Mouse (Mus musculus): ENCODE results near the gene Rimkla.

The Rimkla gene

GRCm38 (mm10) chr4:119465841-119466240 lies 26.6 kb downstream of the Rimkla start:
- DNase-seq, result no peak

- DNase-seq, result no peak
These were observed 28.5 kb downstream of the Rimkla start for GRCm38 (mm10) chr4:119463756-119464419.

GRCm38 (mm10) chr4:119462858-119463755 lies 29.3 kb downstream of the Rimkla start:
- peak; percentile 45 for DNase-seq

GRCm38 (mm10) chr4:119462457-119462856 lies 30.0 kb downstream of the Rimkla start:
- no peak for DNase-seq

GRCm38 (mm10) chr4:119460728-119461141 lies 31.7 kb downstream of the Rimkla start:
- peak; percentile 74 for DNase-seq

- peak; percentile 47 for DNase-seq
These were observed 32.1 kb downstream of the Rimkla start for GRCm38 (mm10) chr4:119460296-119460695.

- no peak for DNase-seq
These were observed 38.9 kb downstream of the Rimkla start for GRCm38 (mm10) chr4:119453533-119453932.

GRCm38 (mm10) chr4:119453128-119453527 lies 39.3 kb downstream of the Rimkla start:
- DNase-seq, result no peak

GRCm38 (mm10) chr4:119450436-119450835 lies 42.0 kb downstream of the Rimkla start:
- no peak for DNase-seq

- DNase-seq, result no peak
These were observed 44.6 kb downstream of the Rimkla start for GRCm38 (mm10) chr4:119447786-119448185.

- no peak for DNase-seq
These were observed 45.2 kb downstream of the Rimkla start for GRCm38 (mm10) chr4:119447261-119447660.

GRCm38 (mm10) chr4:119442539-119442938 lies 49.9 kb downstream of the Rimkla start:
- no peak for DNase-seq

GRCm38 (mm10) chr4:119441836-119442235 lies 50.6 kb downstream of the Rimkla start:
- no peak for DNase-seq

- no peak for DNase-seq
These were observed 54.5 kb downstream of the Rimkla start for GRCm38 (mm10) chr4:119437936-119438335.

- no peak for DNase-seq
These were observed 61.8 kb downstream of the Rimkla start for GRCm38 (mm10) chr4:119430678-119431077.

- DNase-seq, result no peak
These were observed 64.7 kb downstream of the Rimkla start for GRCm38 (mm10) chr4:119427680-119428079.

GRCm38 (mm10) chr4:119425601-119426000 lies 66.8 kb downstream of the Rimkla start:
- DNase-seq, result no peak

GRCm38 (mm10) chr4:119425077-119425476 lies 67.4 kb downstream of the Rimkla start:
- DNase-seq, result no peak

- DNase-seq, result peak; percentile 81
These were observed 70.0 kb downstream of the Rimkla start, which contains the start of the genes Ppcs and Zmynd12 for GRCm38 (mm10) chr4:119422294-119422964. Ppcs (minus strand) TSS chr4:119422420. Zmynd12 (plus strand) TSS chr4:119422814.

GRCm38 (mm10) chr4:119421921-119422293 lies 70.5 kb downstream of the Rimkla start:
- peak; percentile 33 for DNase-seq

GRCm38 (mm10) chr4:119421191-119421590 lies 71.2 kb downstream of the Rimkla start:
- DNase-seq, result no peak

GRCm38 (mm10) chr4:119417894-119418293 lies 74.5 kb downstream of the Rimkla start:
- no peak for DNase-seq

- no peak for DNase-seq
These were observed 75.2 kb downstream of the Rimkla start for GRCm38 (mm10) chr4:119417270-119417669.

Measured in right cerebral cortex, postnatal 14 days (tissue).